Mouse (Mus musculus) spleen, adult 2 months (tissue): ENCODE data around the gene Sipa1l1.

Source experiments
- CTCF ChIP-seq: fragments of 200-500 bp; IDR thresholded peaks from 2 replicates; pipeline ENCODE4 v1.5.1; 2011; ENCODE audit warnings: mild to moderate bottlenecking, inconsistent platforms; ENCODE audit not compliant: insufficient read depth, insufficient read length, insufficient replicate concordance; ENCODE audit errors: extremely low read depth
- POLR2A ChIP-seq: fragments of 200-500 bp; IDR thresholded peaks from 2 replicates; pipeline ENCODE4 v1.6.1; 2011; ENCODE audit warnings: low read depth, low read length, inconsistent platforms

DNA sequence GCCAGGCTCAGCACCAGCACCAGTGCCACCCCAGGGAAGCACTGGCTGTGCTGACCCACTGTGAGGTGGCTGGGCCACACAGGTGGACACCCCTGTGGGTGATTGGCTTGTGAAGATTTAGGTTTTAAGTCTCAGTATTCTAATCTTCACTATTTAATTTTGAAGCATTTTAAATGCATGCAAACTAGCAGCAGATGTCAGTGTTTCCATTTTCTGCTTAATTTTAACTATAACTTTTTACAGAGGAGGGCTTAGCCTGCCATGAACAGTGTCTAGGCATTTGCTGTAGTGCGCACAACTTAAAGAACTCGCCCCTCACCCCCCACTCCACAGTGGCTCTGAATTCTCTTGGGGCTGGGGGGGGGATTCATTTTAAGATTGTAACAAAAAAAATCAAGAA, 152.7 kb downstream of the Sipa1l1 start:
- no peak for TF ChIP-seq CTCF
- TF ChIP-seq POLR2A = no peak
